Mouse (Mus musculus) stomach, embryonic 16.5 days (tissue): ENCODE results near the gene Vdac1. TPM values are rescaled to one million over a fixed set of nuclear protein-coding genes. Genes with fewer than 3 reads are reported as not detected.

ENCODE experiments used
- ATAC-seq: fragments of 200-750 bp; cut with Nextera tagmentation; 2 replicates; pipeline ENCODE4 v1.8.0; 2017; ENCODE audit warnings: moderate number of reproducible peaks, moderate TSS enrichment; ENCODE audit not compliant: insufficient read depth, low FRiP score
- H3K27ac ChIP-seq: fragments of 300-500 bp; sonication (generic); 2 replicates; pipeline ENCODE4 v1.5.1; 2014; ENCODE audit warnings: low read length
- H3K27me3 ChIP-seq: fragments of 300-500 bp; sonication (generic); 2 replicates; pipeline ENCODE4 v1.6.1; 2014; ENCODE audit warnings: low read length, control low read depth, mixed read lengths; ENCODE audit not compliant: control insufficient read depth, insufficient read depth
- H3K36me3 ChIP-seq: fragments of 300-500 bp; sonication (generic); 2 replicates; pipeline ENCODE4 v1.6.1; 2014; ENCODE audit warnings: low read length; ENCODE audit not compliant: control insufficient read depth, insufficient read depth
- H3K4me1 ChIP-seq: fragments of 300-500 bp; sonication (generic); 2 replicates; pipeline ENCODE4 v1.6.1; 2014; ENCODE audit warnings: low read length, control low read depth, mixed read lengths; ENCODE audit not compliant: control insufficient read depth, insufficient read depth
- H3K4me2 ChIP-seq: fragments of 300-500 bp; sonication (generic); 2 replicates; pipeline ENCODE4 v1.6.1; 2014; ENCODE audit warnings: low read depth, low read length, mixed read lengths
- H3K4me3 ChIP-seq: fragments of 300-500 bp; sonication (generic); replicated peaks from 2 replicates; pipeline ENCODE4 v1.5.1; 2014; ENCODE audit warnings: mild to moderate bottlenecking, low read length
- H3K9ac ChIP-seq: fragments of 300-500 bp; sonication (generic); 2 replicates; pipeline ENCODE4 v1.6.1; 2014; ENCODE audit warnings: low read length
- H3K9me3 ChIP-seq: fragments of 300-500 bp; sonication (generic); replicated peaks from 2 replicates; pipeline ENCODE4 v1.6.1; 2016; ENCODE audit warnings: low read length, control low read depth; ENCODE audit not compliant: control insufficient read depth
- WGBS: fragments of 180-500 bp; shearing (Covaris S2); extraction: QIAGEN DNeasy Blood & Tissue Kit; methylation state at CpG from one replicate; pipeline ENCODE4 v1.1.7; 2014; 5-methylcytosine and 5-hydroxymethylcytosine counted together
- polyA plus RNA-seq: library from polyadenylated mRNA; unstranded; fragments of >200 nt; fragmentation: Nextera tagmentation; extraction: Ambion mirVana; gene quantifications from 2 replicates; pipeline ENCODE4 v1.2.1, GENCODE M21; 2015

Vdac1 gene
- polyA plus RNA-seq, 1 experiment from 2014 or later: 280 TPM

- ATAC-seq: peak; percentile 23; the same call in 1 of the 2 replicates
- Histone ChIP-seq H3K27ac (peak overlapping the region; percentile 65), H3K9ac (peak overlapping the region; percentile 52), H3K4me1 (peaks cover 48% of the 10 kb centered on the region), H3K4me3 (no peak overlapping the region), H3K4me2 (peak overlapping the region; percentile 31; the same call in 1 of the 2 replicates), H3K9me3 (no peaks in the 10 kb centered on the region), H3K27me3 (no peaks in the 10 kb centered on the region), H3K36me3 (no peaks in the 10 kb centered on the region)
- 37% methylated on average over 1 of the region's 1 CpGs for WGBS
Measured at GRCm38 (mm10) chr11:52365143-52365542, 4.5 kb downstream of the Vdac1 start.

DNA sequence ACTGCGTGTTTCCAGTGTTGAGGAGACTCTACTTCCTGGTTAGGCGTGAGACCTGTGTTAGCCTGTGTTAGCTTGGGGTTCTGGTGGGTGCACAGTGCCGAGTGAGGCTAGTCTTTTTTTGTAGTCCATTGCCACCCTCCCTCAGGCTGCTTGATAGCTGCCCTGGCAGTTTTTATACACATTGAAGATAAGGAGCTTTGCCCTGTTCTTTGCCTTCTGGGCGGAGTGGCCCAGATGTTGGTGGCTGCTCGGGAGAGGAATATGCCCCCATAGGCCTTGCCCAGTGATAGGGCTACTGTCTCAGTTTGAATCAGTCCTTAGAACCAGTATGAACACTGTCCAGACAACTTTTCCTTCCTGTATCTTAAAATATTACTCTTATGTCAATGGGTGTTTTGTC, 5.7 kb downstream of the Vdac1 start:
- H3K36me3 ChIP-seq: no peaks in the 10 kb centered on the region
- H3K9ac ChIP-seq: 0 out of 2 replicates have a peak overlapping the region, but pooled peaks have one; percentile 8
- no peaks in the 10 kb centered on the region for H3K27me3 ChIP-seq
- no peaks in the 10 kb centered on the region for H3K9me3 ChIP-seq
- peak overlapping the region; percentile 17; the same call in 1 of the 2 replicates for H3K27ac ChIP-seq
- ATAC-seq: no peak
- H3K4me3 ChIP-seq: no peak overlapping the region
- WGBS: 66% methylated on average over 5 of the region's 5 CpGs
- no peak overlapping the region for H3K4me2 ChIP-seq
- H3K4me1 ChIP-seq: peaks cover 57% of the 10 kb centered on the region

GRCm38 (mm10) chr11:52368176-52368985, 7.7 kb downstream of the Vdac1 start:
- Histone ChIP-seq H3K4me1 (peaks cover 47% of the 10 kb centered on the region), H3K9ac (peak overlapping the region; percentile 32; the same call in 1 of the 2 replicates), H3K4me2 (no peak overlapping the region), H3K27ac (peak overlapping the region; percentile 33; the same call in 1 of the 2 replicates), H3K9me3 (no peaks in the 10 kb centered on the region), H3K4me3 (no peak overlapping the region), H3K36me3 (no peaks in the 10 kb centered on the region), H3K27me3 (no peaks in the 10 kb centered on the region)
- ATAC-seq: no peak
- WGBS: 57% methylated on average over 10 of the region's 10 CpGs

DNA sequence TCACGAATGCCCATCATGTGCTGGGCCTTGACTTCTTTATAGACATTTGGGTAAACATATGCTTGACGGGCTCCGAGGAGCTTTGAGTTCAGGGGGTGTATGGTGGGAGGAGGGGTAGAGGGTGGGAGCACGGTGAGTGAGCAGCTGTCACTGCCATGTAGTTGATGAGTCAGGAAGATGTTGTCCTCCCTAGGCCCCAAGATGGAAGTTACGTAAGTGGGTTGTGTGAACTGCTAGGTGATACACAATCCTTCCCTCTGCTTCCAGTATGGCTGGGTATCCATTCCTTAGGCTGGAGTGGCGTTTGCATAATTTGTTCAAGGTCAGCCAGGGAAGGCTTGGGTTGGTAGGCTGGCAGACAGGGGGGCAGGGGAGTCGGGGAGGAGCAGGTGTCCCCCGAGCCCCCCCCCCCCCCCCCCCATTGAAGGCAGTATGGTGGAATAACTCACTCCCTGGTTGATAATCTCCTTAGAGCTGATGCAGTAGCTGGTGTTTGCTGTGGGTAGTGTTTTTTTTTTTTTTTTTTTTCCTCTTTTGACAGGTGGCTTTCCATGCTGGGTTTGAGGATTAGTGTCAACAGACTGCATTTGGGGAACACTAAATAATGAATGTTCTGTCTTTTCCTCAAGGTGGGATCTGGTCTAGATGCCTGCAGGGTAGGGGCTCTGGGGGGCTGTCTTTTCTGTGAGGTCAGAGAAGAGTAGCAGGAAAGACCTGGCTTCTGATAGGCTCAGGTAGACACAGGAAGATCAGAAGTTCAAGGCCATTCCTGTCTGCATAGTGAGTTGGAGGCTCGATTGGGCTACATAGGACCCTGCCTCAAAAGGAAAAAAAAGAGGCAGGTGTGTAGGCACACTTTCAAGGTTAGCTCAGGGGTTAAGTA, 8.8 kb downstream of the Vdac1 start:
- H3K4me1 ChIP-seq: peaks cover 38% of the 10 kb centered on the region
- peak overlapping the region; percentile 62; the same call in 1 of the 2 replicates for H3K27ac ChIP-seq

GRCm38 (mm10) chr11:52370135-52370452, 9.4 kb downstream of the Vdac1 start:
- Histone ChIP-seq H3K36me3 (peaks cover 3% of the 10 kb centered on the region; the same call in 1 of the 2 replicates), H3K9me3 (no peaks in the 10 kb centered on the region), H3K27me3 (no peaks in the 10 kb centered on the region), H3K4me2 (no peak overlapping the region), H3K27ac (peak overlapping the region; percentile 62; the same call in 1 of the 2 replicates), H3K4me3 (no peak overlapping the region), H3K9ac (no peak overlapping the region), H3K4me1 (peaks cover 32% of the 10 kb centered on the region)
- WGBS: 92% methylated on average over 2 of the region's 2 CpGs
- ATAC-seq: no peak

More for the DNA sequence above, 8.8 kb downstream of the Vdac1 start:
- no peak for ATAC-seq
- H3K4me2 ChIP-seq: no peak overlapping the region
- no peak overlapping the region for H3K4me3 ChIP-seq
- H3K27me3 ChIP-seq: no peaks in the 10 kb centered on the region
- H3K9ac ChIP-seq: no peak overlapping the region
- 77% methylated on average over 9 of the region's 9 CpGs for WGBS
- H3K36me3 ChIP-seq: no peaks in the 10 kb centered on the region; the same call in 1 of the 2 replicates
- no peaks in the 10 kb centered on the region for H3K9me3 ChIP-seq

DNA sequence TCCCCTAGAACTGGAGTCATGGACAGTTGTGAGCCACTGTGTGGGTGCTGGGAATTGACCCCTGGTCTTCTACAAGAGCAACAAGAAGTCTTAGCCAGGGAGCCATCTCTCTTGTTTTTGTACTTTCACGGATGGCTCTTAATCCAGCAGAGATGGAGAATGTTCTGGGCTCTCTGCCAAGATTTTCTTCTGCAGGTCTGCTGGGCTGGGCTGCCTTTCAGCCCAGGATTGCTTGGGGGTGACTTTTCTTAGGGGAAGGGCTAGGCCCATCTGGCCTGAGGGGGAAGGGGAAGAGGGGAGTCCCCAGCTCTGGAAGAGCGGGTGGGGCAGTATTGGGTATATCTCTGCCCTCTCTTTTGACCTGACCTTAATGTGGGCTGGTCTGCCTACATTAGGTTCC, 9.9 kb downstream of the Vdac1 start:
- no peaks in the 10 kb centered on the region for H3K9me3 ChIP-seq
- peak overlapping the region; percentile 62 for H3K27ac ChIP-seq
- H3K4me2 ChIP-seq: no peak overlapping the region
- no peaks in the 10 kb centered on the region for H3K27me3 ChIP-seq
- no peak overlapping the region for H3K4me3 ChIP-seq
- ATAC-seq: peak; percentile 75; the same call in 1 of the 2 replicates
- peaks cover 6% of the 10 kb centered on the region; the same call in 1 of the 2 replicates for H3K36me3 ChIP-seq
- WGBS: 18% methylated on average over 2 of the region's 2 CpGs
- no peak overlapping the region; the same call in 1 of the 2 replicates for H3K9ac ChIP-seq
- H3K4me1 ChIP-seq: peaks cover 28% of the 10 kb centered on the region

DNA sequence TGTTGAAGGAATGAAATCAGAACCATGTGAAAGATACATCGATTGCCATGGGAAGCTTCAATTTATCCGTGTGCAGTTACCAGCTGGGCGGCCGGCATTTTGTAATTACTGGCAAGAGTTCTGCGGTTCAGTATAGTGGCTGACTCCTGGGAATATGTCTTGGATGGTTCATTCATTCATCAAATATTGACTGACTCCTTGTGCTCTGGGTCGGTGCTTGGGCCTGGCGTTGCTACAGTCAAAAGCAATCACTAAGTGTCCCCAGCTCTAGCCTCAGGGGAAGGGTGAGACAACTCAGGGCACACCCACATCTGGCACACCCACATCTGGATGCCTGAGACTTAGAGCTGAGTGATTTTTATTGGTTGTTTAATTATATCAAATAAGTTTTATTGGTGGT, 13.2 kb downstream of the Vdac1 start:
- H3K27ac ChIP-seq: no peak overlapping the region
- peaks cover 26% of the 10 kb centered on the region for H3K36me3 ChIP-seq

GRCm38 (mm10) chr11:52374340-52374739, 13.7 kb downstream of the Vdac1 start:
- H3K27me3 ChIP-seq: no peaks in the 10 kb centered on the region
- H3K9me3 ChIP-seq: no peaks in the 10 kb centered on the region
- H3K4me2 ChIP-seq: no peak overlapping the region
- H3K36me3 ChIP-seq: peaks cover 27% of the 10 kb centered on the region
- H3K9ac ChIP-seq: no peak overlapping the region
- no peak overlapping the region for H3K4me3 ChIP-seq
- ATAC-seq: peak; percentile 5; the same call in 1 of the 2 replicates
- H3K4me1 ChIP-seq: peaks cover 11% of the 10 kb centered on the region
- H3K27ac ChIP-seq: no peak overlapping the region
- WGBS: 62% methylated on average over 6 of the region's 6 CpGs

More for the DNA sequence above, 13.2 kb downstream of the Vdac1 start:
- WGBS: 78% methylated on average over 7 of the region's 7 CpGs
- H3K4me2 ChIP-seq: no peak overlapping the region
- no peak overlapping the region for H3K9ac ChIP-seq
- H3K4me3 ChIP-seq: no peak overlapping the region
- ATAC-seq: no peak
- H3K4me1 ChIP-seq: peaks cover 11% of the 10 kb centered on the region
- no peaks in the 10 kb centered on the region for H3K9me3 ChIP-seq
- H3K27me3 ChIP-seq: no peaks in the 10 kb centered on the region
